Mouse (Mus musculus): ENCODE data around the gene Fam43b. TPM values are rescaled to one million over a fixed set of nuclear protein-coding genes. Genes with fewer than 3 reads are reported as not detected.

Gene Fam43b
- polyA plus RNA-seq, 1 experiment from 2014 or later: 0.24 TPM

DNA sequence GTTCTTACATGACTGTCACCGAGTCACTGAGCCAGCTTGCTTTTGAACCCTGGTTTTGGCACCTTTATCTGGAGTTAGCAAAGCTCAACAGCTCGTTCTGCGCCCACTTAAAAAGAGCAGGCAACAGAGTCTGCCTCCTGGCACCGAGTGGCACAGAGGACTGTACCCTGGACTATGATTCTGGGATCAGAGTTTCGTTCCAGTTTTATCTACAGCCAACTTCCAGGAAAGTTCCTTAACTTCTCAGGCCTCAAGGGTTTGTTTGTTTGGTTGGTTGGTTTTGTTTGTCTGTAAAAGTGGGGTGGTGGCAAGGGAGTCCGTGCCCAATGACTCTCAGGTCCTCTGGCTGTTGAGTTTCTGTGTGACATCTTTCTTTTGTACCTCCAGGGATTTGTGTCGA lies 47.6 kb downstream of the Fam43b start:
- H3K9me3 ChIP-seq (ENCODE audit: control insufficient read depth, low read length): no peaks in the 10 kb centered on the region
- no peaks in the 10 kb centered on the region for H3K27me3 ChIP-seq (replicated peaks; ENCODE audit: control insufficient read depth, insufficient read depth, low read length)
- WGBS: 82% methylated on average over 7 of the region's 7 CpGs
- H3K36me3 ChIP-seq (ENCODE audit: control insufficient read depth, insufficient read depth, low read length): no peaks in the 10 kb centered on the region
- H3K4me3 ChIP-seq (ENCODE audit: low read depth, low read length): no peak overlapping the region
- H3K27ac ChIP-seq (replicated peaks; ENCODE audit: low read depth, low read length): no peak overlapping the region
- H3K9ac ChIP-seq (ENCODE audit: low read depth, low read length): no peak overlapping the region
- DNase-seq (ENCODE audit: low spot score): no peak
- no peak overlapping the region for H3K4me2 ChIP-seq (ENCODE audit: low read depth, low read length)
- H3K4me1 ChIP-seq (ENCODE audit: control insufficient read depth, insufficient read depth, low read length): no peaks in the 10 kb centered on the region
- no peak for ATAC-seq (ENCODE audit: low read depth)

DNA sequence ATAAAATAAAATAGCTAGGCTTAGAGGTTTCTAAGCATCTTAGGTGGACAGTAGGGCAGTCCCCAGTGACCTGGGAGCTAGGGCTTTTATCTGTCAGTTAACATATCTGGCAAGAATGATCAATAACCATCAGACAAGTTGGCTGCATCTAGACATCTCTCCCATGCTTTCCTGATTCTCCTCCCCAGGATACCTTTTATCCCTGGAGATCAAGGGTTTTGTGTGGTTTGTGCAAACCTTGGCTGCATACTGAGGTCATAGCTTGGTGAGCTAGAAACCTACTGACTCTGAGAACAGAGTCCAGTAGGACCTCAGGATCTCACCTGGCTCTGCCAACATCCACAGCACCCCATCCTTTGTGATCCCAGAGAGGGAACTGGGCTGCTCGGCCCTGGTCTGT lies 49.0 kb downstream of the Fam43b start:
- 67% methylated on average over 1 of the region's 1 CpGs for WGBS
- ATAC-seq (ENCODE audit: low read depth): no peak

DNA sequence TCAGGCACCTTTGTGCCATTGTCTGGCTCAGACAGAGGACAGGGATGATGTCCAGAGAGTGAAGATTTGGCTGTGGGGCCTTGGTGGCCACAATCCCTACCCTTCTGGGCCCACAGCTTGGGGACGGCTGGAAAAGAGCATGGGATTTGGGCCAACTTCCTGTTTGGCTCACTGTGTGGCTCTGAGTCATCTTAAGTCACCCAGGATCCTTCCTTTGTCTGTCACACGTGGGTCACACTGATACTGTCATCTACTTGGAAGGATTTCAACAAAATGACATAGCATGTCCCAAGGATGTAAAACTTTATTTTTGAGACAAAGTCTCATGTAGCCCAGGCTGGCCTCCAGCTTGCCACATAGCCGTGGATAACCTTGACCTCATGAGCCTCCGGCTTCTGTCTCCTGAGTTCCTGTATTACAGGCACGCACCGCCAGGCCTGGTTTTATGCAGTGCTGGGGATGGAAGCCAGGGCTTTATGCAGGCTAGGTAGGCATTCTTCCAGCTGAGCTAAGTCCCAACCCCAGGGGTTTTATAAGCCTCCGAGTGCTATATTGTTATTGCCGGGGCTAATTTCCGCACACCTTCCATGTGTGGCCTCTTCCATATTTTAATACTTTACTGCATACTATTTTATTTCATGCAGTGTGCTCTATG lies 51.3 kb downstream of the Fam43b start:
- Histone ChIP-seq H3K36me3 (ENCODE audit: control insufficient read depth, insufficient read depth, low read length) (no peaks in the 10 kb centered on the region), H3K9ac (ENCODE audit: low read depth, low read length) (no peak overlapping the region), H3K27ac (replicated peaks; ENCODE audit: low read depth, low read length) (no peak overlapping the region), H3K4me1 (ENCODE audit: control insufficient read depth, insufficient read depth, low read length) (no peaks in the 10 kb centered on the region), H3K9me3 (ENCODE audit: control insufficient read depth, low read length) (no peaks in the 10 kb centered on the region), H3K4me2 (ENCODE audit: low read depth, low read length) (no peak overlapping the region), H3K27me3 (replicated peaks; ENCODE audit: control insufficient read depth, insufficient read depth, low read length) (no peaks in the 10 kb centered on the region), H3K4me3 (ENCODE audit: low read depth, low read length) (no peak overlapping the region)
- WGBS: 75% methylated on average over 9 of the region's 9 CpGs
- DNase-seq (ENCODE audit: low spot score): no peak
- ATAC-seq (ENCODE audit: low read depth): no peak

More for the DNA sequence above, 49.0 kb downstream of the Fam43b start:
- H3K27ac ChIP-seq (replicated peaks; ENCODE audit: low read depth, low read length): no peak overlapping the region
- no peaks in the 10 kb centered on the region for H3K9me3 ChIP-seq (ENCODE audit: control insufficient read depth, low read length)
- no peak overlapping the region for H3K4me3 ChIP-seq (ENCODE audit: low read depth, low read length)
- no peaks in the 10 kb centered on the region for H3K4me1 ChIP-seq (ENCODE audit: control insufficient read depth, insufficient read depth, low read length)
- no peak overlapping the region for H3K9ac ChIP-seq (ENCODE audit: low read depth, low read length)
- no peaks in the 10 kb centered on the region for H3K27me3 ChIP-seq (replicated peaks; ENCODE audit: control insufficient read depth, insufficient read depth, low read length)
- no peak for DNase-seq (ENCODE audit: low spot score)
- H3K4me2 ChIP-seq (ENCODE audit: low read depth, low read length): no peak overlapping the region
- no peaks in the 10 kb centered on the region for H3K36me3 ChIP-seq (ENCODE audit: control insufficient read depth, insufficient read depth, low read length)

Other genes with a start within 250 kb of the Fam43b start
- 145 and 178 TPM in 2 replicates for gene Hp1bp3, start 180.2 kb downstream of the Fam43b start, polyA plus RNA-seq (2014; fragmentation: Nextera tagmentation; extraction: Ambion mirVana)
- gene Sh2d5, start 146.1 kb downstream of the Fam43b start, polyA plus RNA-seq (2014; fragmentation: Nextera tagmentation; extraction: Ambion mirVana): 0.35 and 0.85 TPM in 2 replicates
- gene Kif17, start 146.1 kb downstream of the Fam43b start, polyA plus RNA-seq (2014; fragmentation: Nextera tagmentation; extraction: Ambion mirVana): 0.71 and 1.6 TPM in 2 replicates
- 332 and 343 TPM in 2 replicates for gene Ddost, start 91.8 kb downstream of the Fam43b start, polyA plus RNA-seq (2014; fragmentation: Nextera tagmentation; extraction: Ambion mirVana)
- gene Pink1, start 70.2 kb downstream of the Fam43b start, polyA plus RNA-seq (2014; fragmentation: Nextera tagmentation; extraction: Ambion mirVana): 30.5 and 32.6 TPM in 2 replicates
- 6.3 and 10.1 TPM in 2 replicates for gene Cda, start 28.5 kb downstream of the Fam43b start, polyA plus RNA-seq (2014; fragmentation: Nextera tagmentation; extraction: Ambion mirVana)
- gene Mul1, start 38.1 kb upstream of the Fam43b start, polyA plus RNA-seq (2014; fragmentation: Nextera tagmentation; extraction: Ambion mirVana): 19.5 and 22.0 TPM in 2 replicates
- gene Camk2n1, start 57.8 kb upstream of the Fam43b start, polyA plus RNA-seq (2014; fragmentation: Nextera tagmentation; extraction: Ambion mirVana): 2.4 and 2.5 TPM in 2 replicates
- 0.08 and 0.30 TPM in 2 replicates for gene Vwa5b1, start 239.4 kb upstream of the Fam43b start, polyA plus RNA-seq (2014; fragmentation: Nextera tagmentation; extraction: Ambion mirVana)